Mouse (Mus musculus) CD4-positive, CD25-positive, alpha-beta regulatory T cell (primary cell): ENCODE measurements around the gene Coro7. TPM values are rescaled to one million over a fixed set of nuclear protein-coding genes. Genes with fewer than 3 reads are reported as not detected.

ENCODE experiments used
- polyA plus RNA-seq: library from polyadenylated mRNA; unstranded; fragments of 100-300 nt; shearing (Covaris generic); gene quantifications from one replicate; pipeline ENCODE4 v1.2.1, GENCODE M21; 2017

The Coro7 gene
- polyA plus RNA-seq, result 135 TPM

GRCm38 (mm10) chr16:4679121-4680018, at the start of gene Coro7:
TSS of gene Coro7 (minus strand) at chr16:4679777.

GRCm38 (mm10) chr16:4725780-4726527, 46.4 kb upstream of the Coro7 start, which contains the start of gene Hmox2:
TSS of gene Hmox2 (plus strand) at chr16:4726361.

GRCm38 (mm10) chr16:4718753-4719518, 39.4 kb upstream of the Coro7 start, which contains the start of gene Nmral1:
TSS of gene Nmral1 (minus strand) at chr16:4719356.

DNA sequence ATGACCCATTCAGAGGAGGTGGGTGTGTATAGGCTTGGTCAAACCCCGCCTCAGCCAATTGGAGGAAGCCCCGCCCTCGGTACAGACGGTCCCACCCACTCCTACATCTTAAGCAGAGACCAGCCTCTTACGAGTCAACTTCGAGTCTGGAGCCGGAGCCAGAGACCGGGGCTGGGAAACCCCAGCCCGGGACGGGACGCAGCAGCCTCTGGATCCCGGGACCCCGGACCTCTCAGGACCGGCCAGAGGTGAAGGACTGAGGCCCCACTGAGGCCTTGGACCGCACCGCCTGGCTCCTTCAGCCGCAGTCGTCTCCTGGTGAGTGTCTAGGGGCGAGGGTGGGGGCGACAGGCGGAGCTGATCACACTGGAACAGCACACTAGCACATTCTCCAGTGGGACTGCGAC, 39.7 kb downstream of the Coro7 start, which contains the start of the genes Vasn and Dnaja3:
TSS of gene Vasn (plus strand) at position 111 of the 407 bp plus-strand sequence.
TSS of gene Dnaja3 (plus strand) at position 159 of the 407 bp plus-strand sequence.

DNA sequence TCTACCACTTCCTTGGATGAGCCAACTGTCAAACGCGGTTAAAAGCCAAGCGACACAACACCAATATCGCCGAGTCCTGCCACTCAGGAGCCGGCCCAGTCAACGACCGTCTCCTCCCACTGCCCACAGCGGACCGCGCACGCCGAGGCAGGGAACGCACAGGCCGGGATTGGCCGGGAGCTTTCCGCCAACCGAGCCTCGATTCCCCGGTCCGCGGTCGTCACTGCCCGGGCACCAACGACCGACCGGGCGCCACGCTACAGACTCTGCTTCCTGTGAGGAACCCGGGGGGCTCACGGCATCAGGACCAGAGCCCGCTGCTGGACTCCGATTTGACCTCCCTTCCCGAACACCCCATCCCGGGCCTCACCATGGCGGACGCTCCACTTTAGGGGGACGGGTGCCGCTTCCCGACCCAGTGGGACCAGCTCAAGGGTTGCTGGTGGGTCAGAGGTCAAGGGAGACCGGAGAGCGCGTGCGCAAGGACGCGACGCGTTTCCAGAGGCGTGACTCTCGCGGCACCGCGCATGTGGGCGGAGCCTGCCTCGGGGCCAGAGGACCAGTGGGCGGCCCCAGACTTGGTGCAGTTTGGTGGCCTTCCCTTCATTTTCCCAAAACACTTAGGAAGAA, 55.0 kb downstream of the Coro7 start, which contains the start of gene Pam16:
TSS of gene Pam16 (minus strand) at position 508 of the 630 bp plus-strand sequence.

DNA sequence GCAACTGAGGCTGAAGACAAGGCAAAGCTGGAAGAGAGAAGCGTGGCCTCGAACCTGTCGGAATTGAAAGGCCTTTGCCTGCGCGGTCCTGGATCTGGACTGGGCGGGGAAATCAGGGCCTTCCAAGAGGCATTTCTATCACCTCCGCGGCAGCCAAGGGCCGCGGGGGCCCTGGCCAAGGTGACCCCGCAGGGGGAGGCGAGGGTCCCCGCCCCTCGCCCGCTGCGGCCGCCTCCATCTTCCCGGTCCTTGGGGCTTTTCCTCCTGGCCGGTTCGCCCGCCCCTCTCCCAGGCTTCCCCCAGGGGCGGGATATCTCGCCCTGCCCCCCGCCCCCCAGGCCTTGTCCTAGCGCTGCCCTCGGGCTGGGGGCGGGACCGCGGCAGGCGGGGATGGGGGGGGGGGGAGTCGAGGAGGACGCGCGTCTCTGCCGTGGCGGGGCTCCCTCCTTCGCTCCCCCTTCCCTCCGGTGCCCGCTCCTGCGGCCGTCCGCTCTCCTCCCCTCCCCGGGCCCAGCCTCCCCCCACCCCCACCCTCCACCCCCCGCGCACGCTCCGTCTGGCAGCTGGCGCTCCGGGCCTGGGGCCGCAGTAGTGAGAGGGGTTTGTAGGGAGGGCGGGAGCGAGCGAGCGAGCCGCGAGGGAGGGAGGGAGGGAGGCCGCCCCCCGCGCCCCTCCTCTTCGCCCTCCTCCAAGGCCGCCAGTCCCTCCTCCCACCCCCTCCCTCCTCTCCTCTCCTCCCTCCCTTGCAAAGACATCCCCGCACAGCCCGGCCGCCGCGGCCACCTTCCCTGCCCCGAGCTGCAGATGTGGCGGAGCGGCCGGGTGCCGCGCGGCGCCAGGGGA, 85.4 kb downstream of the Coro7 start, which contains the start of gene Glis2:
TSS of gene Glis2 (plus strand) at position 743 of the 843 bp plus-strand sequence.

Other genes with a start within 250 kb of the Coro7 start
- 0.79 TPM for gene Srl, start 138.0 kb downstream of the Coro7 start, polyA plus RNA-seq
- 3.7 TPM for gene Tfap4, start 119.9 kb downstream of the Coro7 start, polyA plus RNA-seq
- 0.51 TPM for gene Glis2, start 85.1 kb downstream of the Coro7 start, polyA plus RNA-seq
- 9.3 TPM for gene Pam16, start 54.8 kb downstream of the Coro7 start, polyA plus RNA-seq
- 0.79 TPM for gene Vasn, start 39.8 kb downstream of the Coro7 start, polyA plus RNA-seq
- 54.6 TPM for gene Dnaja3, start 39.8 kb downstream of the Coro7 start, polyA plus RNA-seq
- gene Nmral1, start 39.6 kb upstream of the Coro7 start, polyA plus RNA-seq, result 8.1 TPM
- 93.0 TPM for gene Hmox2, start 46.6 kb upstream of the Coro7 start, polyA plus RNA-seq
- gene Cdip1, start 110.5 kb upstream of the Coro7 start, polyA plus RNA-seq, result 49.0 TPM
- 0.38 TPM for gene 4930562C15Rik, start 155.6 kb upstream of the Coro7 start, polyA plus RNA-seq
- gene Ubald1, start 200.5 kb upstream of the Coro7 start, polyA plus RNA-seq, result 54.5 TPM
- 67.8 TPM for gene Mgrn1, start 206.5 kb upstream of the Coro7 start, polyA plus RNA-seq